ENCODE assay signal across 8 mouse cellular contexts in genomic region chr11:59451086-59451485, GRCm38 (mm10). TPM values are rescaled to one million over a fixed set of nuclear protein-coding genes. Genes with fewer than 3 reads are reported as not detected.
DNase-seq lines count a peak whose midpoint lies in the region; ATAC-seq and TF ChIP-seq lines count a peak whose summit lies in the region.

Gene Snap47, minus strand, starts transcription at chr11:59451186.

- peak within 1 kb of the TSS; percentile 67 for H3K27ac ChIP-seq in heart, embryonic 12.5 days (ENCODE audit: poor library complexity, severe bottlenecking)
- H3K27ac ChIP-seq in neural tube, embryonic 14.5 days (ENCODE audit: low read depth, low read length) = peak within 1 kb of the TSS; percentile 48

- 75% methylated on average over 4 of the region's 4 CpGs for WGBS in lung, adult 2 months
- 60% methylated on average over 4 of the region's 4 CpGs for WGBS in heart, embryonic 12.5 days
- 85% methylated on average over 4 of the region's 4 CpGs for WGBS in neural tube, embryonic 14.5 days

- peaks cover 51% of the 10 kb centered on the region for H3K36me3 ChIP-seq in heart, embryonic 12.5 days
- H3K36me3 ChIP-seq in neural tube, embryonic 14.5 days (ENCODE audit: control insufficient read depth, insufficient read depth, low read length) = peaks cover 22% of the 10 kb centered on the region

- TF ChIP-seq CTCF in lung, adult 2 months (IDR thresholded peaks at IDR 0.05; ENCODE audit: insufficient read depth, low read length) = no peak
- TF ChIP-seq CTCF in brain, embryonic 14.5 days (IDR thresholded peaks at IDR 0.05; ENCODE audit: borderline replicate concordance, extremely low read depth, insufficient read depth, insufficient read length) = no peak

- intact Hi-C loops in left cerebral cortex, postnatal 10 days (cut with DNase I) = no loop called here

- H3K4me3 ChIP-seq in lung, adult 2 months (replicated peaks; ENCODE audit: extremely low read depth, low read depth, low read length) = peak within 1 kb of the TSS; percentile 96
- H3K4me3 ChIP-seq in heart, embryonic 12.5 days = peak within 1 kb of the TSS; percentile 83
- H3K4me3 ChIP-seq in neural tube, embryonic 14.5 days (ENCODE audit: low read depth, low read length) = peak within 1 kb of the TSS; percentile 85

- H3K4me1 ChIP-seq in lung, adult 2 months (ENCODE audit: control insufficient read depth, insufficient read depth, low read length) = peaks cover 6% of the 10 kb centered on the region
- H3K4me1 ChIP-seq in heart, embryonic 12.5 days (replicated peaks) = peaks cover 20% of the 10 kb centered on the region
- H3K4me1 ChIP-seq in neural tube, embryonic 14.5 days (ENCODE audit: control insufficient read depth, insufficient read depth, low read length) = peaks cover 19% of the 10 kb centered on the region; the same call in 1 of the 2 replicates

- H3K4me2 ChIP-seq in heart, embryonic 12.5 days = peak within 1 kb of the TSS; percentile 91
- H3K4me2 ChIP-seq in neural tube, embryonic 14.5 days (ENCODE audit: low read depth, low read length) = peak within 1 kb of the TSS; percentile 88

- TF ChIP-seq POLR2A in lung, adult 2 months (IDR thresholded peaks at IDR 0.05; ENCODE audit: borderline replicate concordance, extremely low read depth, low read depth, low read length) = no peak
- TF ChIP-seq POLR2A in brain, embryonic 14.5 days (IDR thresholded peaks at IDR 0.05; ENCODE audit: borderline replicate concordance, extremely low read depth, insufficient read depth, insufficient read length, poor library complexity, severe bottlenecking) = no peak

- no peaks in the 10 kb centered on the region for H3K9me3 ChIP-seq in heart, embryonic 12.5 days (replicated peaks)
- H3K9me3 ChIP-seq in neural tube, embryonic 14.5 days (ENCODE audit: control insufficient read depth, low read length) = no peaks in the 10 kb centered on the region

- H3K9ac ChIP-seq in heart, embryonic 12.5 days = peak within 1 kb of the TSS; percentile 90
- H3K9ac ChIP-seq in neural tube, embryonic 14.5 days (replicated peaks; ENCODE audit: low read depth, low read length) = peak within 1 kb of the TSS; percentile 62

- DNase-seq in lung, adult 2 months = no peak
- DNase-seq in lung, postnatal 36 days = no peak
- no peak for DNase-seq in brain, embryonic 14.5 days (ENCODE audit: low read depth)
- no peak for DNase-seq in left cerebral cortex, postnatal 10 days (ENCODE audit: extremely low spot score in 1 of 2, low spot score in 2 of 2)
- DNase-seq in embryo, embryonic 11 days = no peak
- no peak for DNase-seq in lung, postnatal 4 days

- H3K27me3 ChIP-seq in heart, embryonic 12.5 days (replicated peaks) = no peaks in the 10 kb centered on the region
- H3K27me3 ChIP-seq in neural tube, embryonic 14.5 days (ENCODE audit: control insufficient read depth, insufficient read depth, low read length) = no peaks in the 10 kb centered on the region

- no peak for ATAC-seq in heart, embryonic 12.5 days (ENCODE audit: insufficient number of reproducible peaks, low FRiP score)
- ATAC-seq in neural tube, embryonic 14.5 days (ENCODE audit: low read depth) = no peak

RNA-seq across cellular contexts. Expression of gene Snap47, which starts in this region (rescaled TPM):
- polyA plus RNA-seq in lung, adult 2 months (2012; rRNA removed) = 36.8 and 49.7 TPM in 2 replicates
- polyA plus RNA-seq in brain, embryonic 14.5 days (2012; rRNA removed) = 298 and 341 TPM in 2 replicates
- polyA plus RNA-seq in heart, embryonic 12.5 days (2016; fragmentation: Nextera tagmentation; extraction: Ambion mirVana) = 107 and 108 TPM in 2 replicates
- 100 to 1,000 TPM; 366 to 371 TPM for total RNA-seq in left cerebral cortex, postnatal 10 days (2021)
- polyA plus RNA-seq in neural tube, embryonic 14.5 days (2014; fragmentation: Nextera tagmentation; extraction: Ambion mirVana) = 622 and 695 TPM in 2 replicates
